Mouse (Mus musculus): Measurements from ENCODE around the gene Ascl2.
A peak's percentile ranks its signal among the peaks of the same experiment; 100 is the strongest.

Gene Ascl2

DNA sequence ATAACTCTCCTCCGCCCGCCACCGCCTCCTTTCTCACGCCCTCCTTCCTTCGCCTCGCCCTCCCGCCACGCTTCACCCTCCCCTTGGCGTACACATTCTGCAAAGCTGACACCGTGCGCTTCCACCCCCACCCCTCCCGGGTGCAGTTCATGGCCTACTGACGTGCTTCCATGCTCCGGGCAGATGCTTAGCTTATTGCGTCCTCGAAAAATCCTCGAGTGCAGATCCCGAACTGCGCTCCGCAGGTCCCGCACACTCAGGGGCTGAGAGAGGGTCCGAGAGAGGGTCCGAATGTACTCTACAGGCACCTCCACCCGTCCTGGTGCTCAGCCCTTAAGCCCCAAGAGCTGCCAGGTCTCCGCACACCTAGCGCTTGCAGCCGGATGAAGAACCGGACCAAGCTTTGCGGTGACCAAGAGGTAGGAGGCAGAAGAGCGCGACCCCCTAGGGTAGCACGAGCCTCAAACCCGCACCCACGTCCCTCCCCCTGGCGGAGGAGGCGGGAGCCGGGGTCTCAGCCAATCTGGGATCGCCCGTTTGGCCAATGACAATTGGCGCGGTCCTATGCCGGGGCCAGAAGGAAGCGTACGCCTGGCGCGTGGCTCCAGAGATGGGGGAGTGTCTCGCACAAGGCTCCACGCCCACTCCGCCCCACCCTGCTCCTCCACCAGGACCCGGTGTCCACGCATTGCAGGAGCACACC lies at the start of gene Ascl2:
TSS of gene Ascl2 (minus strand) at position 456 of the 703 bp plus-strand sequence.
- DNase-seq (ENCODE audit: low read depth, low spot score): no peak

DNA sequence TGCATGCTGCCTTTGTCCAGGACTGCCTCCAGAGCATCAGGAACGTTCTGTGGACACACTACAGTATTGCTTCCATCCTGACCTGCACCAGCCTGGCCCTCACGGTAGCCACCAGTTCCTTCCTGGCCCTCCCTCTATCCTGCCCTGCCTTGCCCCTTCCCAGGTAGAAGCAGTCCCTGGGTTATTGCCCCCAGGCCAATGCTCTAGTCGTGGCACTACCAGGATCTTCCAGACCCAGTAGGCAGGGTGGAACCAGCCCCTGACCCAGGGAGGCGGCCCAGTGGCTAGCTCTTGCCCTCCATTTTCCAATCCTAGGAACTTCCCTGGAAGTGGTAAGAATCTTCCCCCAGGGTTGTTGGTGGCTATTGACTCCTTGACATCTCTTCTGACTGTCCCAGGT lies 48.1 kb upstream of the Ascl2 start:
- no peak for DNase-seq (ENCODE audit: low read depth, low spot score)

DNA sequence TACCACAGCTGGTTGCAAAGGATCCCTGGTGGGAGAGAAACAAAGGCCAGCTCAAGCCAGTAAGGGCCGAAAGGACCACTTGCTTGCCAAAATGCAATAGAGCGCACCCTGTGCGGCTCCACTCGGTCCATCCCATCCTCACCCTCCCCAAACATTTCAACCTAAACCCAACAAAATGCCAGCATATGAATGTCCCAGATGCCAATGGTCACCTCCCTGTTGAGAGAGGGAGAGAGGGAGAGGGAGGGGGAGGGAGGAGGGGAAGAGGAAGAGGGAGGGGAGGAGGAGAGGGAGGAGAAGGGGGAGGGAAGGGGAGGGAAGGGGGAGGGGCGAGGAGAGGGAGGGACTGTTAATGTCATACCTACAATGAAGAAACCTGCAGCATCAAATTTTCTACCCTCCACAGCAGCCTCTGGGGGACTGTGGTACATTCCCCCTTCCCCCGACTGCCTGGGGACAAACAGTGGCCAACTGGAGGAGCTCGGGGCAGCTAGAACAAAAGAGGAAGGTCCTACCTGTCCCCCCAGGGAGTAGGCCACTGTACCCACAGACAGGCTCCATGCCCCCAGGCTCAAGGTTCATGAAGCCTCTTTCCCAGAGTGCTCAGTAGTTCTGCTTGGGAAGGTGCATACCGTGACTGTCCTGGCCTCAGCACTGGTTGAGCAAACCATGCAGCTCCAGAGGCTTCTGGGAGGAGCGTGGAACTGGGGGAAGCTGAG lies 47.5 kb upstream of the Ascl2 start:
- DNase-seq (ENCODE audit: low read depth, low spot score): no peak

DNA sequence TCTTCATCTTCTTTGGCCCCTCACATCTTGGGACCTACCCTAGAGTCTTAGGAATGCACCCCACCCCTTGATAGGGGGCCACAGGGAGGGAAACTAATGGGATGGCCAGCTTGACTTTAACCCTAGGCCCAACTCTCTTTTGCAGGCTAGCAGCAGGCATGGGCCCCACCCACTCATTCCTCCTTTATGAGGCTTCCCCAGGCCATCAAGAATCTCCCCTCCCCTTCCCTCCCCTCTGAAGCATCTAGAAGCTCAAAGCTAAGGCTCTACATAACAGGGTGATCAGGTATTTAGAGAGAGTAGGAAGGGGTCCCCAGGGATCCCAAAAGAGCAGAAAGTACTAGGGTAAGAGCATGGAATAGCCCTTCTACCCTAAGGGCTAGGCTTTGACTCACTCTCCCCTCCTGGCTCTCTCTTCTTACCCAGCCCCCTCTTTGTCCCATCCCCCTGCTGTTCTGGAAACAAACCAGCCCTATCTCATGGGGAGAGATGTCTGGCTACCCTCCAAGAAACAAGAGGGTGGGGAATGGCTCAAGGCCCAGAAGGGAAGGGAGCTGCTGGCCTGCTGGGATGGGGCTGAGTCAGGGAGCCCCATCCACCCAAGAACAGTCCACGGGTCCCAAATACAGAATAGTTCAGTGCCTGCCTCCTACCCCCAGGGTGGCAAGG lies 46.8 kb upstream of the Ascl2 start:
- DNase-seq (ENCODE audit: low read depth, low spot score): no peak

DNA sequence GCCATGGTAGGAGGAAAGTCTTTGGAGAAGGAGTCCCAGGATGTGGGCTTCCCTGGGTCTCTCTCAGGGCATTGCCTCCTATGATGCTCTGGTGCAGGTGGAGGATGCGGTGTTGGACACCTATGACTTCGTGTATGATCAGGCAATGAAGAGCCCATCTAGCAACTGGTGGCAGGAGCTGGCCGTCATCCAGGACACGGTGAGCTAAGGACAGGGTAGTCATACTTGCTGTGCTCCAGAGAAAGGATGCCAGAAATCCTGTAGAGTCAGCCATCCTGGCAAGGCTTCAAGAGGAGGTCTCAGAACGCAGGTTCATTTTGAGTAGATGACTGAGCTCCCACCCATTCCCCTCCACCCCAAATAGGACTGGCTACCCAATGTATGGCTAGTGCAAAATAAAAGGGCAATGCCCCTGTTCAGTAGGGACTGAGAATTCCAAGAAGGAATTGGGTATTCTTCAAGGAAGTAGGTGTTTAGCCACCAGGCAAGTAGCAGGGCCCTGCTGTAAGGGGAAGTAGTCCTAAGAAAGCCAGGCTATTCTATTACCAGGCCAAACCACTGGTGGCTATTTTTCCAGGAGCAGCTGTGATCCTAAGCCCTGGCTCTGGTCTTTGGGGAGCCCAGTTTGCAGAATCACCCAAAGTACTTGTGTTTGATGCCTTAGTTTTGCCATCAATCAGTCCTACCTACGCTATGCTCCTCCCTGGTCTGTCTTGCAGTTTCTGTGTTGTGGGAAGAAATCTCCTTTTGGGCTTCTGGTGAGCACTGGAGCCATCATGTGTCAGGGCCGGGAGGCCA lies 46.0 kb upstream of the Ascl2 start:
- DNase-seq (ENCODE audit: low read depth, low spot score): no peak

DNA sequence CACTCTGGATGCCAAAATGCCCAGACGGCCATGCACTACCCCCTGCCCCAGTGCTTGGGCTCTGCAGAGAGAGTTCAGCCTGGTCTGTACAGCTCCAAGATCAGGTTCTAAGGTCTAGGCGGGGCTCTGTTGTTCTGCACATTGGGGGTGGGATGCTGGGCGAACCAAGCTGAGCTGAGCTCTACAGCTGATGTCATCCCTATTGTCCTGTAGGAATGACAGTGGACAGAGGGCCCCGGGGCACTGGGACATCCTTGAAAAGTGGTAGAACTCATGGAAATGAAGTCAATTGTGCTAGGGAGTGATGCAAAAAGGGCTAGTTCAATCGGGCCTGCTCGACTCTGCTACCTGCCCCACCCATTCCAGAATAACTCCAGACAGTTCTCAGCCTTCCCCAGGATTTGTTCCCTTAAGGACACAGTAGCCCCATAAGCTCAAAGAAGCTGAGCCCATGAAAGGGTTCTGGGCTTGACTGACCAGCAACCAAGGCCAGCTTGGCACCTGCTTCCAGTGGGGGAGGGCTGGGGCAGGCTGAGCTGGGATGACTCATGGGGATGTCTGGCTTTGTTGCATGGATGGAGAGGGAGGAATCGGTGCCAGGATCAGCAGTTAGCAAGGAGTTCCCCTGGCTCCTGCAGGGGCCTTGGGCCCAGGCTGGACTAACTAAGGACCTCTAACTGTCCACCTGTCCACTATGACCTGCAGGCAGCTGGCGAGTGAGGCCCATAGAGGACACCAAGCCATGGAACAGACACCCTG lies 44.5 kb upstream of the Ascl2 start:
- DNase-seq (ENCODE audit: low read depth, low spot score): no peak

DNA sequence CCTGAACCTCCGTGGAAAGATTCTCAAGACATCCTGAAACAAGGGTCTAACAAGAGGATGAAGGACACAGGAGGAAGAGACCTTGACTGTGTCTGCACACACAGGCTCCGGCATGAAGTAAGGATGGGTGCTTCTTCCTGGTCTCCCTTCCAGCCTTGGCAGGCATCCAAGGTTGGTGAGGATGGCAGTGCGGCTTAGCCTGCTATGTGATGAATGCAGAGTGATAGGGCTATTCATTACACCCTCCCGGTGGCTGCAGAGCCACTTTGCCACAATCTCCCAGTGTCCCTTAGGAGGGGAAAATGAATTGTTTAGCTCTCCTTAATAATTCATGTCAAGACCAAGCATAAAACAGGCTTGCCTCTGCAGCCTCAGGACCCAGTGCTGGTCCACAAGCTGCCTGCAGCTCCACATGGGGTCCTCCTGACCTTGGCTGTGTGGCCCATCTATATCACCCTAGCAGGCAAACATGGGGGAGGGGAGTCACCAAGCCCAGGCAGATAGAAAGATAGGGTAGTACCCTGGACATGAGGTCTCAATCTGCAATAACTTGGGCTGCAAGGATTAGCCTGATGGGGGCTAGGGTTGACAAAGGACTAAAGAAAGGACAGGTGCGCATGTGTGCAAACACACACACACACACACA lies 43.3 kb upstream of the Ascl2 start:
- no peak for DNase-seq (ENCODE audit: low read depth, low spot score)

DNA sequence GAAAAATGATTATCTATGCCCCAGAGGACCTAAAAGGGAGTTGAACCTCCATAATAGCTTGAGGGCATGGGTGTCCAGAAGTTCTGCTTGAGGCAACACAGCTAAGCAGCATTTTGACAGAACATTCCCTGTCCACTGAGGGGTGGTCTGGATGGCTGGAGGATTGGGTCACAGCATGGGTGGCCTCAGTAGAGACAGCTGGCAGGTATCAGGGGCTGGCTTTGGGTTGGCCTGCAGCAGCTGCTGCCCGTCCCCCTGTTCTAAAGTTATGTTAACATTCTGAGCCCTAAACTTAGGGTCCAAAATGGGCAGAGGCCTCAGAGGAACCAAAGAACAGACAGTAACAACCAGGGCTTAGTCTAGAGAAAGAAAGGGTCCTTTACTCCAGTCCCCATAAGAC lies 42.2 kb upstream of the Ascl2 start:
- DNase-seq (ENCODE audit: low read depth, low spot score): no peak

DNA sequence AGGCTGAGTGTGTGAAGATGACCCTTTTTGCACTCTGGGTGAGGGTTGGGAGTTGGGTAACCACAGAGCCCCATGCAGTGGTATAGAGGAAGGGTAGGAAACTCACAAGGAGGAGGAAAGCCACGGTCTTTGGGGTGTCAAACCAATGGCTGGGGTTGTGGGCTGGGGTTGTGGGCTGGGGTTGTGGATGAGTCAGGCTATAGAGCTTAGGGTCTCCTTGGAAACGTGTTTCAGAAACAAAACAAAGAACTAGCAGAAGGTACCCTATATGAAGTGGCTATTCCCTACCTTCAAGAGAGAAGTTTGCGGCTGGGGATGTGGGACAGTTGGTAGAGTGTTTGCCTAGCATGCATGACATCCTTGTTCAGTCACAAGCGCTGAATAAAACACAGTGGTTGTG lies 40.9 kb upstream of the Ascl2 start:
- DNase-seq (ENCODE audit: low read depth, low spot score): no peak

DNA sequence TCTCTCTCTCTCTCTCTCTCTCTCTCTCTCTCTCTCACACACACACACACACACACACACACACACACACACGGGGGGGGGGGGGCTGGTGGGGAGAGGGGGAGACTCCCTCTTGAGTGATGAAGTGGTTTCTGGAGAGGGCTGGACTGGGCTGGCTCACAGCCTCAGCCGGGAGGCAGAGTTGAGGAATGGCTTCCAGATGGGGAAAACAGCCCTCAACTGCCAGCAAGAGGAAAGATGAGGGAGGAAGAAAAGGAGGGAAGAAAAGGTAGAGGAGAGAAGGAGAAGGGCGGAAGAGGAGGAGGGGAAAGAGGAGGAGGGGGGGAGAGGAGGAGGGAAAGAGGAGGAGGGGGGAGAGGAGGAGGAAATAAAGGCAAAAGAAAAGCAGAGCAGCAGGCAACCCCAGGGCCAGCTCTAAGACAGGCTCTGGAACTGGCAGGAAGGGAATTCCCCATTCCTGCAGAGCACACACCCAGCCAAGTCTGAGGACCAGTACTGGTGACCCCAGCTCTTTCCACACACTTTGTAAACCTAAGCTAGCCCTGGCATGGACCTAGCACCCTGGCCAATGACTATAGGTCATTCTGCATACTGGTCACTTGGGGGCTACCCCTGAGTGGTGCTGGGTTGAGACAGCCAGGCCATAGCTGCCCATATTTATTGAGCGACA lies 40.1 kb upstream of the Ascl2 start:
- DNase-seq (ENCODE audit: low read depth, low spot score): no peak

DNA sequence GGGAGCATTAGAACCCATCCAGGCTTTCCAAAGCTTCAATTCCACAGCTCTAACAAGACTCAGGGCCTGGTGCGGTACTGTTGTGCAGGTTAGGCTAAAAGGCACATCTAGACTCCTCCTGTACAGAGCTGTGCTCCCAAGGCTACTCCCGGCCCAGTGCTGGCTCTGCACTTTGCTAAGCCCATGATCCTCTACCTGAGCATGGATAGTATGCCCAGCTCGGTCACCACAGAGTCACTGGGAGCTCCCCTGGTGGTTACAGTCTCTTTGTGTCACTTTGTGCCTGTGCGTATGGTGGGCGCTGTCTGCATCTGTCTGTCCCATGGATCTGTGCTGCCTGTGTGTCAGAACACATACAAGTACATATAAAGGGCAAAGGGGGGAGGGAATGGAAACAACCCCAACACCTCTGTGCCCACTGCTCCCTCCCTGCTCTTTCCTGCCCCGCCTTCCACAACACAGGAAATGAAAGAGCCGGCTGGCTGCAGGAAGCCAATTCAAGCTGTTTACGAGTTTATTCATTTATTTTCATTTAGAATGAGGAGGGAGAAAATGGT lies 39.4 kb upstream of the Ascl2 start:
- DNase-seq (ENCODE audit: low read depth, low spot score): no peak

DNA sequence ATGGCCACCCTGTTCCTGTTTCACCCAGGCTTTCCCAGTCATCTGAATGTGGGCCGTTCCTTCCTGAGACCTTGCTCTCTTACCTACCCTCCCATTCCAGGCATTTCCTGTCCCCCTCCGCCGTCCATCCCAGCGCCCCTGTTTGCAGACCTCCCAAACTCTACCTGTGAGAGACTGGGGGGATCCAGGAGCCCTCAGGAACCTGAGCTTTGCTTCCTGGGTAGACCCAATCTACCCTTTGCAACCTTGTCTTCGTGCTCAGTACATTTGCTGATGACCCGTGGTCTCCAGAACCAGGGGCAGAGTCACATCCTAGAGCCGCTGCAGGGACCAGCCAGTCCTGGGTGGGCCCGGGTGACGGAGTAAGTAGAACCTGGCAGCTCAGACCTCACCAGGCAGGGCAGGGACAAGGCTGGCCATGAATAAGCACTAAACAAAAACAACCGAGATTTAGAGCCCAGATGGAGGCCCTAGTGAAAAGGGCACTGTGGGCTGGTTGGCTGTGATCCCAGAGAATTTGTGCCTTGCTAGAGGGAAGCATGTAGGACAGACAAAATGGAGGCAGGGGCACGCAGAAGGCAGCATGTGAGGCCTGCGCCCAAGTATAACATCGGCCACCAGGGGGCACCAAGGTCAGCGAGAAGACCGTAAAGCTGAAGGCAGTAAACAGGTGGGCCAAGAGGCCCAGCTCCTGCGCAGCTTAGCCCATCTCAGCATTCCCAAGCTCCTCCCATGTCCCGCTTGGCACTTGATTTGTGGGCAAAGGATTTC lies 38.7 kb upstream of the Ascl2 start:
- DNase-seq (ENCODE audit: low read depth, low spot score): peak; percentile 90

DNA sequence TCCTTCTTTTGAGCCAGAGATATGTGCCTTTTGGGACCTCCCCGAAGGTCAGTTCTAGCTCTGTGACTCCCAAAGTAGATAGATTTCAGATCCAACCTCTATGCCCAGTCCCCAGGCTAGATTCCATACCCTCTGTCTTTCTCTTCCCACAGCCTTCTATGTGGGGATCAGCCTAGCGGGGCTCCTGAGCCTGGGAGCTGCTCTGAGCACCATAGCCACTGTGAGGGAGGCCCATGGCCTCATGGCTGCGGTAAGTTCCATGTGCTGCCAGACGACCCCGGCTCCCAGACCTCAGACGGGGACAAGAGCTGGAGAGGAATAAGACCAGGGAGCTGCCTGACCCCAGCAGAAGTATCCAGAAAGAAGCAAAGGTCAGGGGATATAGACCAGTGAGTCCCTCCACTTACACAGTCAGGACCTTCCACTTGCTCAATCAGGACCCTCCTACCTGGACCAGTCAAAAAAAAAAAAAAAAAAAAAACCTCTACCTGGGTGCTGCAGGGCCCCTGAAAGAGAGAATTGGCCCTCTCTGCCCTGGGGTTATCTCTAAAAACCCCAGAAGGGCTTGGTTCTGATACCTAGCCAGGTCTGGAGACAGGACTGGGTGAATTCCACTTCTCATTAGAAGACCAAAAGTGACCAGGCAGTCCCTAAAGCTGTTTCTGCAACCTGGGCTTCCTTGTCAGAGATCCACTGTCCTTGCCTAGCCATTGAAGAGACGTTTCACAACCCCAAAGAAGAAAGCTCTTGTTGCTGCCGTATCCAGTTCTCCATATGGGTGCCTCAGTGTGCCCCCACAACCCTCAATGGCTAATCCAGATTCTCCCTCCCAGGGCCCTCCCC lies 37.9 kb upstream of the Ascl2 start:
- peak; percentile 46 for DNase-seq (ENCODE audit: low read depth, low spot score)

DNA sequence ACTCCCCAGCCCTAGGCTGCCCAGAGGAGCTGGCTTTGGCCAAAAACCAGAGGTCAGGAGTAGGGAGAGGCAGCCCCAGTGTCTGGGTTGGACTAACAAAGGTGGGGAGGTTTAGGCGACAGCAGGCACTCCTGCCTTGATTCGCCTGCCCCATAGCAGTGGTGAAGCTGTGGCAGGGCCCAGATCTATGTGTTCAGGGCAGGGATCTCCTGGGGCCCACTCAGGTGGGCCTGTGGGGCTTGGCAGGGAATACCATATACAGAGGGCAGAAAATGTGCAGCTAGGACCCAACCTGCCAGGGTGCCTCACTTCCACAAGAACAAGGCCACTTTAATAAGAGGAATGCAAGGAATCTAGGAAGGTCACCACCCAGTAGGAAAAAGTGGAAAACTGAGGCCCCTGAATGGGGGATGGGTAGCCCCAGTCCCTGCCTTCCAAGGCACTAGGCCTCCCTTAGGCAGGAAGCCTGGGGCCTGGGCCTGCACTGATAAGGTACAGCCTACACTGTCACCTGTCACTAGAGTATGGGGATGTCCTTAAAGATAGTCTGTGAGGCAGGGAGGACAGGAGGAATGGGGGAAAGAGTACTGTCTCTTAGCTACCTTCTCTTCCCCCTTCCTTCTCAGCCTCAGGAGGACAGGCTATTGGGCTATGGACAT lies 37.2 kb upstream of the Ascl2 start:
- DNase-seq (ENCODE audit: low read depth, low spot score): peak; percentile 77

DNA sequence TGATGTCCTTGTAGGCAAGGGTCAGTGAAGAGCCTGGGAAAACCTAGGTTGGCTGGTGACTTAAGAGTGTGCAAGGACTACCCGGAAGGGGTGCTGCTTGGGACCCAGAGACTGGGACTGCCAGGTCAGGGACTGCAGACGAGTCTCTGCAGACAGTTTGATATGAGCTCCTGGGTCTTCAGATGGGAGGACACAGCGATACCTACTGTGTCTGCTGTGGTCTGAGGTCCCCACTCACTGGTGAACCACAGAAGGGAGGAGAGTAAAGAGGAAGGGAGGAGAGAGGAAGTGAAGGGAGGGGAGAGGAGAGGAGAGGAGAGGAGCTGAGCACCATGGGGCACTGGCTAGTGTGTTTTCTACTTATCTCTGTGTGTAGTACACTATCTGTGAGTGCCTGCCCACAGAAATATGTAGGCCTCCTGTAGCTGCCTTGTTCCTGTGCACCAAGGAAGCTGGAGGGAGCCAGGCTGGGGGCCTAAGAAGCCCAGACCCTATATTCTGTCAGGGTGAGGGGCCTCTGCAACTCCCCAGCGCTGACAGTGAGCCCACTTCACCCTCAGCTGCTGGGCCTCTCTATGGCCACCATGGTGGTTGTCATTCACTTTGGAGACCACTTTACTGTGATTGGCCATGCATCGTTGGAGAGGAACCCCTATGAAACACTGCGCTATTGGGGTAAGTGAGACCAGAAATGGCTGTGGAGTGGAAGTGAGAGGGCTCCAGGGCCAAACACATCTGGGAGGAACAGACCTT lies 36.5 kb upstream of the Ascl2 start:
- DNase-seq (ENCODE audit: low read depth, low spot score): peak; percentile 63

DNA sequence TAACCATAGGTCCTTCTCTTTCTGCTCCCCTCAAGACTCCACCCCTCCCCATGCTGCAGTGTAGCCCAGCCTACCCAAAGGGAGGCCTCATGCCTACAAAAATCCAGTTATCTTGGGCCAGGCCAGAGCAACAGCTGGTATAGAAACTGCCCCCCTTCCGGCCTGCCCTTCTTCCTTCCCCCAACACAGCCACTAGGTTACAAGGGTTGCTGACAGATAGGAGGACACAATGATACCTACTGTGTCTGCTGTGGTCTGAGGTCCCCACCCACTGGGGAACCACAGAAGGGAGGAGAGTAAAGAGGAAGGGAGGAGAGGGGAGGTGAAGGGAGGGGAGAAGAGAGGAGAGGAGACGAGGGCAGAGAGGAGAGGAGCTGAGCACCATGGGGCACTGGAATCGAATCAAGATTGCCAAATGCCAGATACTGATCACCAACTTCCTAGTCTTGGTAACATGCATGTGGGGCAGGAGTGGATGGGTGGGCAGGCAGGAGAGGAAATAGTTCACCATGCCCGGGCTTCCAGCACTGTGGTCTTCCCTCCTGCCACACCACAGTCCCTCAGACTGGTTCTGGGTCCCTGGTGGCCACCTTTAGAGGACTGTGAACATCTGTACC lies 35.8 kb upstream of the Ascl2 start, which contains the start of gene Tspan32:
TSS of gene Tspan32 (plus strand) at position 320 of the 617 bp plus-strand sequence.
- peak; percentile 50 for DNase-seq (ENCODE audit: low read depth, low spot score)

Measured in c-Kit-negative CD71-positive TER-119-positive erythroid progenitor cells, embryonic 14.5 days (primary cell).